Mouse (Mus musculus): ENCODE measurements at regions not wholly inside any gene's neighbourhood (a gene's known extent, or its start where the extent isn't known, plus 50 kb on each side); places are given as distances from the start of the nearest gene placed in this dataset.

DNA sequence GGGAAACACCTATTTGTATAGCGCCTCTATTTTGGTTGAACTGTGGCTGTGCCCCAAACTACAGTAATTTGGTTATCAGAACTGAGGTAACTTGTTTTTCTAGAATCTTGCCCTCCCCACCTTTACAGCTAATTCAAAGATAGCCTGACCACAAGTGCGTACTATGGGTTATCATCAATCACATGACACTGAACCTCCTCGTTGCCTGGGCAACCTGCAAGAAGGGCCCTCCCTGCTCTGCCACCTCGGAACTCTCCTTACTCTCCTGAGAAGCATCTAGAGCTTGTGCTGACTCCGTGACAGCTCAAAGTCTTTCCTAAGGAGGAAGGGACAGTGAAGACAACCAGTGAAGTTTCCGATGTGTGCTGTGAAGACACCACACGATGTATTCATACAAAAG lies 72.2 kb upstream of the Mark1 start:
- in situ Hi-C loops (cut with MboI; ENCODE audit: low pct_ligation_motif_present, low pct_unique_long_range_greater_than_20kb, low sequenced_read_pairs) = no loop called here
- DNase-seq (ENCODE audit: extremely low read depth) = no peak

GRCm38 (mm10) chr1:185070853-185071149 lies 71.4 kb upstream of the Mark1 start:
- Histone ChIP-seq H3K4me1 (ENCODE audit: control insufficient read depth in 1 of 2, insufficient read depth in 2 of 2) (no peaks in the 10 kb centered on the region), H3K4me3 (replicated peaks in 1 of 3; ENCODE audit: low read depth in 2 of 3, low read length in 2 of 3, poor library complexity in 1 of 3) (no peak overlapping the region), H3K9ac (ENCODE audit: insufficient read depth, low read depth) (no peak overlapping the region), H3K27me3 (replicated peaks) (no peaks in the 10 kb centered on the region), H3K79me2 (replicated peaks; ENCODE audit: control insufficient read depth, extremely low read depth, insufficient read depth, poor library complexity, severe bottlenecking) (no peaks in the 10 kb centered on the region), H3K36me3 (replicated peaks in 1 of 2; ENCODE audit: control insufficient read depth in 1 of 2, insufficient read depth in 1 of 2, low read length in 1 of 2) (no peaks in the 10 kb centered on the region), H3K4me2 (ENCODE audit: insufficient read depth, low read depth, poor library complexity, severe bottlenecking) (no peak overlapping the region), H3K9me3 (replicated peaks; ENCODE audit: low read length) (no peaks in the 10 kb centered on the region), H3K27ac (ENCODE audit: insufficient read depth, low read depth) (no peak overlapping the region)
- no peak for DNase-seq (ENCODE audit: extremely low read depth)
- in situ Hi-C loops (cut with MboI; ENCODE audit: low pct_ligation_motif_present, low pct_unique_long_range_greater_than_20kb, low sequenced_read_pairs) = no loop called here
- dilution Hi-C loops (cut with MboI; ENCODE audit: extremely low pct_ligation_motif_present, extremely low pct_unique_long_range_greater_than_20kb, low sequenced_read_pairs) = no loop called here
- no peak for TF ChIP-seq IRF4 (IDR thresholded peaks at IDR 0.05; ENCODE audit: low read depth, low read length)
- TF ChIP-seq JUND (conservative IDR thresholded peaks at IDR 0.05; ENCODE audit: low read depth, low read length) = no peak
- no peak for TF ChIP-seq CTCF (conservative IDR thresholded peaks at IDR 0.05 in 1 of 2, IDR thresholded peaks at IDR 0.05 in 1 of 2; ENCODE audit: low read depth in 2 of 2, low read length in 2 of 2)

More for the DNA sequence above, 72.2 kb upstream of the Mark1 start:
- H3K79me2 ChIP-seq (replicated peaks; ENCODE audit: control insufficient read depth, extremely low read depth, insufficient read depth, poor library complexity, severe bottlenecking) = no peaks in the 10 kb centered on the region
- H3K27me3 ChIP-seq (replicated peaks) = no peaks in the 10 kb centered on the region
- no peaks in the 10 kb centered on the region for H3K36me3 ChIP-seq (replicated peaks in 1 of 2; ENCODE audit: control insufficient read depth in 1 of 2, insufficient read depth in 1 of 2, low read length in 1 of 2)
- no peak overlapping the region for H3K27ac ChIP-seq (ENCODE audit: insufficient read depth, low read depth)
- H3K4me2 ChIP-seq (ENCODE audit: insufficient read depth, low read depth, poor library complexity, severe bottlenecking) = no peak overlapping the region
- no peaks in the 10 kb centered on the region for H3K9me3 ChIP-seq (replicated peaks; ENCODE audit: low read length)
- no peak overlapping the region for H3K9ac ChIP-seq (ENCODE audit: insufficient read depth, low read depth)
- H3K4me3 ChIP-seq (replicated peaks in 1 of 3; ENCODE audit: low read depth in 2 of 3, low read length in 2 of 3, poor library complexity in 1 of 3) = no peak overlapping the region
- TF ChIP-seq MYC (IDR thresholded peaks at IDR 0.05; ENCODE audit: low read depth, low read length) (no peak), MAX (IDR thresholded peaks at IDR 0.05; ENCODE audit: low read length) (no peak), POLR2AphosphoS2 (IDR thresholded peaks at IDR 0.05; ENCODE audit: low read depth, low read length) (no peak)
- dilution Hi-C loops (cut with MboI; ENCODE audit: extremely low pct_ligation_motif_present, extremely low pct_unique_long_range_greater_than_20kb, low sequenced_read_pairs) = no loop called here
- H3K4me1 ChIP-seq (ENCODE audit: control insufficient read depth in 1 of 2, insufficient read depth in 2 of 2) = no peaks in the 10 kb centered on the region

DNA sequence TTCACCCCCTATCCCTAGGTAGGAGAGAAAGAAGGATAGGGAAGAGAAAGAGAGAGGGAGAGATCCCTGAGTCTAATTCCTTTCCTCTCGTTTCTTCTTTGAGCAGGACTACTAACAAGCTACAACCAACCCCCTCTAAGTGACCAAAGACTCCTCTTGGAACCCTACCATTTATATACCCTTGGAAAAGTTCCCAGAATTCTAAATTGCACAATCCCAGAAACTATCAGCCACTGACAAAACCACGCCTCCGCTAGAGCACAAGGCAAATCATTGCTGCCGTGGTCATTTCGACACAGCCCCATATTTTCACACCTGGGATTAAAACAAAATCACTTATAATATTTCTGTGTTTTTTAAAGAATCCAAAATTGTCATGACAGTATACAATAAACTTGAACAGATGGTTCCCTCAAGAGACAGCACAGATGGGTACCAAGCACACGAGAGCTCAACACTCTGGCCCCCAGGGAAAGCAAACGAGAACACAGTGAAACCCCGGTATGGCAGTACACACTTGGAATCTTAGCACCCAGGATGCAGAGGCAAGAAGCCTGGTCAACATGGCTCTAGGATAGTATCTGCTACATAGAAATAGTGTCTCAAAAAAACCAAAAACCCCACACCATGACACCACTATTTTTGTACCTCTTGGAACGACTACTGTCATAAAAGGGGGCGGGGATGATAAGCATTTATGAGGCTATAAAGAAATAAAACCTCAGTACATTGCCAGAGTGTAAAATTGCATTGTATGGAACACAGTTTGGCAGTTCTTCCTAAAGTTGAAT lies 70.9 kb upstream of the Mark1 start:
- Histone ChIP-seq H3K79me2 (replicated peaks; ENCODE audit: control insufficient read depth, extremely low read depth, insufficient read depth, poor library complexity, severe bottlenecking) (no peaks in the 10 kb centered on the region), H3K36me3 (replicated peaks in 1 of 2; ENCODE audit: control insufficient read depth in 1 of 2, insufficient read depth in 1 of 2, low read length in 1 of 2) (no peaks in the 10 kb centered on the region), H3K27me3 (replicated peaks) (no peaks in the 10 kb centered on the region), H3K4me1 (ENCODE audit: control insufficient read depth in 1 of 2, insufficient read depth in 2 of 2) (no peaks in the 10 kb centered on the region), H3K27ac (ENCODE audit: insufficient read depth, low read depth) (no peak overlapping the region), H3K9ac (ENCODE audit: insufficient read depth, low read depth) (no peak overlapping the region), H3K4me3 (replicated peaks in 1 of 3; ENCODE audit: low read depth in 2 of 3, low read length in 2 of 3, poor library complexity in 1 of 3) (no peak overlapping the region), H3K4me2 (ENCODE audit: insufficient read depth, low read depth, poor library complexity, severe bottlenecking) (no peak overlapping the region), H3K9me3 (replicated peaks; ENCODE audit: low read length) (no peaks in the 10 kb centered on the region)
- no peak for DNase-seq (ENCODE audit: extremely low read depth)
- TF ChIP-seq ZMIZ1 (IDR thresholded peaks at IDR 0.05; ENCODE audit: low read depth, low read length) = no peak
- TF ChIP-seq E2F4 (IDR thresholded peaks at IDR 0.05; ENCODE audit: insufficient replicate concordance, low read depth, low read length) = no peak
- TF ChIP-seq IRF4 (IDR thresholded peaks at IDR 0.05; ENCODE audit: low read depth, low read length) = no peak
- no peak for TF ChIP-seq ZC3H11A (IDR thresholded peaks at IDR 0.05; ENCODE audit: low read depth, low read length)
- no peak for TF ChIP-seq JUN (IDR thresholded peaks at IDR 0.05; ENCODE audit: insufficient read depth, low read depth, low read length)
- no peak for TF ChIP-seq USF1 (IDR thresholded peaks at IDR 0.05; ENCODE audit: low read depth, low read length)
- TF ChIP-seq HCFC1 (IDR thresholded peaks at IDR 0.05; ENCODE audit: low read depth, low read length) = no peak
- no peak for TF ChIP-seq RCOR1 (conservative IDR thresholded peaks at IDR 0.05; ENCODE audit: low read depth, low read length)
- TF ChIP-seq MAFK (IDR thresholded peaks at IDR 0.05; ENCODE audit: insufficient replicate concordance, low read length) = no peak
- in situ Hi-C loops (cut with MboI; ENCODE audit: low pct_ligation_motif_present, low pct_unique_long_range_greater_than_20kb, low sequenced_read_pairs) (no loop called here), dilution Hi-C loops (cut with MboI; ENCODE audit: extremely low pct_ligation_motif_present, extremely low pct_unique_long_range_greater_than_20kb, low sequenced_read_pairs) (no loop called here)
